Mouse (Mus musculus) heart, postnatal 0 days (tissue): ENCODE results near the gene Arl15.

Experiments used
- CTCF ChIP-seq: IDR thresholded peaks from 2 replicates; pipeline ENCODE4 v1.5.1; 2016; ENCODE audit warnings: antibody characterized with exemption, control low read depth, low read depth
- EP300 ChIP-seq: IDR thresholded peaks from 2 replicates; pipeline ENCODE4 v1.6.1; 2016; ENCODE audit warnings: antibody characterized with exemption, low read depth

DNA sequence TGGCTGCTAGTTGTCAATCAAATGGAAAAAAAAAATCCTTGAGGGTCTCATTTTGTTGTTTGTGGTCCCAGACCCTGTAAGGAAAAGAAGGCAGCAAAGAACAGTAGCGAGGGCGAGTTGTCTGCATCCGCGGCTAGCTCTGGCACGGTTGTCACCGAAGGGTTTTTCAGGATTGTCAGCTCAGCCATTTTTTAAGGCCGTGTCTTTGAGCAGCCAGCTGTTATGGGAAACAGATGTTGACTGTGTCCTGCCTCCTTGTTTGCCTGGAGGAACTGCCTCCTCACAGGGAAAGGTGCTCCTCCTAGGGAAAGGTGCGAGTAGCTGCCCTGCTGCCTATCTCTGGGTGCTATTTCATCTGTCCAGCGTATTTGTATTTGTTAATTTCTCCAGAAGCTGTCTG is 144.3 kb downstream of the Arl15 start:
- TF ChIP-seq EP300 = no peak
- no peak for TF ChIP-seq CTCF
